Mouse (Mus musculus) cortical plate, adult 2 months (tissue): ENCODE results near the gene Gngt1. TPM values are rescaled to one million over a fixed set of nuclear protein-coding genes. Genes with fewer than 3 reads are reported as not detected.

Experiments
- H3K27ac ChIP-seq: fragments of 200-500 bp; 2 replicates; pipeline ENCODE4 v1.5.1; 2012; ENCODE audit warnings: low read length, control low read depth, inconsistent platforms; ENCODE audit not compliant: insufficient read depth
- H3K4me1 ChIP-seq: fragments of 200-500 bp; 2 replicates; pipeline ENCODE4 v1.6.1; 2011; ENCODE audit warnings: low read length; ENCODE audit not compliant: control insufficient read depth, insufficient read depth
- H3K4me3 ChIP-seq: fragments of 200-500 bp; 2 replicates; pipeline ENCODE4 v1.5.1; 2011; ENCODE audit warnings: mild to moderate bottlenecking, low read length, control low read depth; ENCODE audit not compliant: insufficient read depth
- CTCF ChIP-seq: fragments of 200-500 bp; IDR thresholded peaks from 2 replicates; pipeline ENCODE4 v1.5.1; 2011; ENCODE audit warnings: mild to moderate bottlenecking, control low read depth, low read length; ENCODE audit not compliant: insufficient read depth; ENCODE audit errors: extremely low read depth
- POLR2A ChIP-seq: fragments of 200-500 bp; IDR thresholded peaks from 2 replicates; pipeline ENCODE4 v1.6.1; 2011; ENCODE audit warnings: mild to moderate bottlenecking, low read length, control low read depth; ENCODE audit not compliant: insufficient read depth; ENCODE audit errors: extremely low read depth
- polyA plus RNA-seq: library from polyadenylated mRNA; depleted of rRNA; stranded (reverse); fragments of >200 nt; gene quantifications from 2 replicates; pipeline ENCODE4 v1.2.3, GENCODE M21; 2012; rRNA removed

Gene Gngt1
- polyA plus RNA-seq, 1 experiment, result not detected

DNA sequence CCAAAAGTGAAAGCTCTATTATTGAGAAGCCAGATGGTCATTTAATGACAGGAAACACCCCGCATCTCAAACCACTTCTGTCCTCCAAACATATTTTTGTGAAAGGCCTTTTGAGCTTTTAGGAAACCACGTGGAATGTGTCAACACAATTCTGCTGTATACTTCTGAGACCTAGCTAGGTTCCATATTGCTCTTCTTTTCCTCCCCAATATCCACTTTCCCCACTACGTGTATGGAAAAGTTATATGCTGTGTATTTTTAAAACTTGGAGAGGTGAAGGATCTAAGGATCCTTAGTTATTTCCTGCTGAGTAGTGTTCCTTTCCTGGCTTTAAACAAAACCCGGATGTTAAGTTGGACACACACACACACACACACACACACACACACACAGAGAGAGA lies 9.9 kb downstream of the Gngt1 start:
- TF ChIP-seq CTCF, result no peak
- Histone ChIP-seq H3K27ac (peak overlapping the region; percentile 98), H3K4me1 (no peaks in the 10 kb centered on the region), H3K4me3 (peak overlapping the region; percentile 33; the same call in 1 of the 2 replicates)

DNA sequence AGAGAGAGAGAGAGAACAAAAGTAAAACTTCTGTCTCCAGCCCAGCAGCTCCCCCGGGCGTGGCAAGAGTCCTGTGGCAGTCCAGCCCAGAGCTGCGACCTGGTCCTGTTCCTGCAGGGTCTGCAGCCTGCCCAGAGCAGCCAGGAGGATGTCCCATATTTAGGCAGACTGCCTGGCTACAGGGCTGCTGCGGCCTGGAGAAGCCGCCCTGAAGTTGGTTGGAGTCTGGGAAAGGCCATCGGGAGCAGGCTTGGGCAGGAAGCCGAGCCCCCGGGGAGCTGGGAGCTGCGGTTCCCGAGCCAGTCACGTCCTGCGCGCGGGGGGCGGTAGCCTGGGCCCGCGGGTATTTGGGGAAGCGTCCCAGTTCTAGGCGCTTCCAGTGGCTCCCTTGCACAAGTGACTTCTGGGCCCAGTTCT lies 10.3 kb downstream of the Gngt1 start, which contains the start of gene Gng11:
Gene Gng11, plus strand, starts transcription at position 15 of the 417 bp plus-strand sequence.
- H3K27ac ChIP-seq, result peak within 1 kb of the TSS; percentile 98
- H3K4me3 ChIP-seq, result peak within 1 kb of the TSS; percentile 33

DNA sequence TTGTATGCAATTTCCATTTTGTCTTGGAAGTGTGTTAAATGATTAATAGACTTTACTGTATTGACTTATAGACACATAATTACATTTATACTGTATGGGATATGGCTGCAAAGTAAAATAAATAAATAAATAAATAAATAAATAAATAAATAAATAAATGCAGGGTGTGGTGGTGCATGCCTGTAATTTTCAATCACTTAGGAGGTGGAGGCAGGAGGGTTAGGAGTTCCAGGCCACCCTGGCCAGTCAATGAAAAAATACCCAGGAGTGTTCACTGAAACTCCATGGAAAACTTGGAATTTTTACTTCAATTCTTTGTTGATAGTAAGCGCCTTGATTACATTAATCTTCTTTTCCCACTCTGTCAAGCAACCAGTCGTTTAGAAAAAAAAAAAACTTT lies 11.2 kb downstream of the Gngt1 start:
- no peak for TF ChIP-seq POLR2A
- no peak for TF ChIP-seq CTCF
- Histone ChIP-seq H3K4me1 (no peaks in the 10 kb centered on the region), H3K4me3 (no peak overlapping the region; the same call in 1 of the 2 replicates), H3K27ac (no peak overlapping the region)

More for the DNA sequence above, 10.3 kb downstream of the Gngt1 start, which contains the start of gene Gng11:
- TF ChIP-seq POLR2A (no peak), CTCF (no peak)
- H3K4me1 ChIP-seq, result no peaks in the 10 kb centered on the region

DNA sequence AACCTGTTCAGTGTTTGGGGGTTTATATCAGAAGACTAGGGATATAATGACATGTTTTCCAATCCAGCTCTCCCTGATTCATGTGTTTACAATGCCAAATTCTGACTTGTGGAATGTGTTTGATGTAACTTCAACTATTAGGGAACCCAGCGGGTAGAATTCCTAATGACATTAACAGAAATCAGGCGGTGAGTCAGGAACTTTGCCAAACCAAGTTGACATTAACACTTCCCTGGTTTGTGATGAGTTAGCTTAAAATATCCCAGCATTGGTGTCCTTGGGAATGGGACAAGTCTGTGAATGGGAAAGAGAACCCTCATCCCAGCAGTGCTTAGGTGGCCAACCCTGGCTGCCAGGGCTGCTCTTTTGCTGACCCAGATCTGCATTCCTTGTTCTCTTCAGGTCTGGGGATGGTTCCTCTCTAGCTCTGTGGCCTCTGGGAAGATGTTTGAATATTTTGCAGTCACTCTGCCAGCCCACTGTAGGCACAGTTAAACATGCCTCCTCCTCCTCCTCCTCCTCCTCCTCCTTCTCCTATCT lies 15.0 kb downstream of the Gngt1 start:
- Histone ChIP-seq H3K4me1 (no peaks in the 10 kb centered on the region), H3K4me3 (no peak overlapping the region), H3K27ac (no peak overlapping the region)
- TF ChIP-seq CTCF (no peak), POLR2A (no peak)

DNA sequence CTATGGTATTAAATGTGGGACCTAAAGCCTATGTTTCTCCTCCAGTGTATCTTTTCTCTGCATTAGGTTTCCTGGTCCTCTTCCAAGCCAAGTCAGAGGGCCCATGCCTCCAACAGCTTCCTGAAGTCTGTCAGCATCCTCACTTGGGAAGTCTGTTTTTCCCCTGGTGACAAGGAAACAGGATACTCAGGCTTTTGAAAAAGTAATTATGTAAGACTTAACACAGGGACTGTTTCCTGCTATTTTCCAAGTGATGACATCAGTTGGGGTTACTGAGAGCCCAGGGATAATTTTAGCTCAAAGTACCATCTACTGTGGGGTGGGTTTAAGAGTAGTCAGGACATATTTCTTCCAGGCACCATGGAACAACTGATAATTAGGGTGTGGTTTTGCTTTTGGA lies 16.0 kb downstream of the Gngt1 start:
- no peaks in the 10 kb centered on the region for H3K4me1 ChIP-seq
- no peak for TF ChIP-seq POLR2A
- TF ChIP-seq CTCF, result no peak
- H3K4me3 ChIP-seq, result no peak overlapping the region
- no peak overlapping the region for H3K27ac ChIP-seq

DNA sequence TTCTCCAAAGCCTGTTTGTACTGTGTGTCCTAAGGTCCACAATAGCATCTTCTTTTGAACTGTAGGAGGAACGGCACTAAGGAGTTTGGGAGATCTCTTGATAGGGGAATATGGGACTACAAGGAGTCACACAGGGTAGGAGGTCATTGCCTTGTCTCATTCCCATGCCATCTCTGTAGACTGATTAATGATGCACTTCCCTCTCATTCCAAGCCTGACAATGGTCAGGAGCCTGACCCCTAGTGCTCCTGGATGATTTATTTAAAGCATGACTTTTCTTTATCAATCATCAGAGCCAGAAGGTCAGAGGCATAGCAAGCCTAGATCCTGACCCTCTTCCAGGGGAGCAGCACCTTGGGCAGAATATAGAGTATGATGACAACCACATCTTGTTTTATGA lies 29.1 kb downstream of the Gngt1 start:
- Histone ChIP-seq H3K4me3 (no peak overlapping the region), H3K4me1 (no peaks in the 10 kb centered on the region), H3K27ac (no peak overlapping the region)
- TF ChIP-seq CTCF, result no peak
- no peak for TF ChIP-seq POLR2A

DNA sequence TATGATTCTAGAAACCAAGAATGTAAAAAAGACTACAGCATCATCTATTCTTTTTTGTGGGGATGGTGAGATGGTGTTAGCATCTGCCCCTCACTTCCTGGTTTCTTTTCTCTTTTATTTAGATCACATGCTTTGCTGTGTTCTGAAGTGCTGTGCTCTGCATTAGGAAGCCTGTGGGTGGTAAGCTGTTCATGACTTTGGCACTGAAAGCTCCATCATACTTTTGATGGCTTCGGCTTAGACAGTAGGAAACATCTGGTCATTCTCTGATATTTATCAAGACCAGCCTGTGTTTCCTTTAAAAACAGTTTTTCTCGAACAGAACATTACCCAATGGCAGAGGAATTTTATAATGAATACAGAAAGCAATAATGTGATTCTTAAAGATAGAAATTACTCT lies 32.8 kb downstream of the Gngt1 start:
- Histone ChIP-seq H3K27ac (no peak overlapping the region), H3K4me1 (no peaks in the 10 kb centered on the region), H3K4me3 (no peak overlapping the region)
- TF ChIP-seq CTCF, result no peak
- no peak for TF ChIP-seq POLR2A

DNA sequence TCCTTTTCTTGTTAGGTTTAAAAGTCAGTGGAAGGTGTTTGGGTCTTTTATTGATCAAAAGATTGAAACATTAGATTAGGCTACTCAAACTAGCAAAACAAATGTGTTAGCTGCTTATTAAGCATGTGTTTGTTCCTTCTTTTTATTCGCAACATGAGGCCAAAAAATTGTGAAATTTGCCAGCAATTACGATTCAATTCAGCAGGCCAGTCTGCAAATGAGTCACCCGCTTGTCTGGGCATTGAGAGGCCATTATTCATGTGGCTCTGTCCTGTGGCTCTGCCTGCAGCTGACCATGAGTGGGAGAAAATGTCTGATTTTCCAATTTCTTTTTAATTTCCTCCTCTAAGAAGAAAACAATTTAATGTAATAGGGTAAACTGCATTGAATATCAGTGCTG lies 37.4 kb downstream of the Gngt1 start:
- Histone ChIP-seq H3K4me1 (no peaks in the 10 kb centered on the region), H3K4me3 (no peak overlapping the region), H3K27ac (no peak overlapping the region)
- no peak for TF ChIP-seq POLR2A
- TF ChIP-seq CTCF, result no peak

DNA sequence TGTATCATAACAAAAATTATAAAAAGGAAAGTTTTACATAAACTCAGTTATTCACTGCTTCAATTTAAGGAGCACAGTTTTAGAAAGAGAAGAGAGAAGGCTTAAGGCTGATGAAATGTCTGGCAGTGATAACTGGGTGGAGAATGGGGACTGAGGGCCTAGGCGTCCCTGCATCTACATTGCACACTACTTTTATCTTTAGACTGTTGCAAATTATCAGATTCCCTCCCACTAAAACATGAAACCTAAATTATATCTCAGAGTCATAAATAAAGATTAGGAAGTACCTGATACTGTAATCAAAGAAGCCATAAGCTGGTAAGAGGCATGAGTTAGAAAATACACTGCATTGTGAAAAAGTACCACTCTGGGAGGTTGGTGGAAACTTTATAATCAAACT lies 48.2 kb downstream of the Gngt1 start:
- H3K4me1 ChIP-seq, result no peaks in the 10 kb centered on the region
- H3K27ac ChIP-seq, result no peak overlapping the region
- no peak overlapping the region for H3K4me3 ChIP-seq
- TF ChIP-seq POLR2A (no peak), CTCF (no peak)

Other genes starting within 250 kb of the Gngt1 start
- not detected in 2 replicates for gene Calcr, start 229.1 kb upstream of the Gngt1 start, polyA plus RNA-seq
- gene Tfpi2, start 4.9 kb upstream of the Gngt1 start, polyA plus RNA-seq, result 0.19 TPM in 1 of 2 replicates, not detected in the other
- 15.5 and 19.0 TPM in 2 replicates for gene Gng11, start 10.1 kb downstream of the Gngt1 start, polyA plus RNA-seq
- 22.1 and 23.6 TPM in 2 replicates for gene Bet1, start 93.2 kb downstream of the Gngt1 start, polyA plus RNA-seq